Mouse (Mus musculus) lung, embryonic 15.5 days (tissue): ENCODE results near the gene Wdr93. TPM values are rescaled to one million over a fixed set of nuclear protein-coding genes. Genes with fewer than 3 reads are reported as not detected.

Experiments
- ATAC-seq: fragments of 200-750 bp; cut with Nextera tagmentation; 2 replicates; pipeline ENCODE4 v1.8.0; 2017; ENCODE audit warnings: moderate number of reproducible peaks, borderline replicate concordance; ENCODE audit not compliant: low FRiP score, low TSS enrichment; ENCODE audit errors: extremely low read depth
- H3K27ac ChIP-seq: fragments of 300-500 bp; sonication (generic); 2 replicates; pipeline ENCODE4 v1.5.1; 2015; ENCODE audit warnings: moderate library complexity, mild to moderate bottlenecking, inconsistent platforms
- H3K27me3 ChIP-seq: fragments of 300-500 bp; sonication (generic); 2 replicates; pipeline ENCODE4 v1.6.1; 2015; ENCODE audit warnings: inconsistent platforms
- H3K36me3 ChIP-seq: fragments of 300-500 bp; sonication (generic); 2 replicates; pipeline ENCODE4 v1.6.1; 2015; ENCODE audit warnings: inconsistent platforms
- H3K4me1 ChIP-seq: fragments of 300-500 bp; sonication (generic); 2 replicates; pipeline ENCODE4 v1.6.1; 2015; ENCODE audit warnings: inconsistent platforms
- H3K4me2 ChIP-seq: fragments of 300-500 bp; sonication (generic); 2 replicates; pipeline ENCODE4 v1.6.1; 2015; ENCODE audit warnings: inconsistent platforms, mild to moderate bottlenecking, moderate library complexity
- H3K4me3 ChIP-seq: fragments of 300-500 bp; sonication (generic); 2 replicates; pipeline ENCODE4 v1.5.1; 2015; ENCODE audit warnings: mild to moderate bottlenecking, inconsistent platforms
- H3K9ac ChIP-seq: fragments of 300-500 bp; sonication (generic); 2 replicates; pipeline ENCODE4 v1.6.1; 2015; ENCODE audit warnings: inconsistent platforms
- H3K9me3 ChIP-seq: fragments of 300-500 bp; sonication (generic); 2 replicates; pipeline ENCODE4 v1.6.1; 2016; ENCODE audit warnings: inconsistent platforms
- WGBS: fragments of 180-500 bp; shearing (Covaris S2); methylation state at CpG from one replicate; pipeline ENCODE4 v1.1.7; 2015; 5-methylcytosine and 5-hydroxymethylcytosine counted together
- polyA plus RNA-seq: library from polyadenylated mRNA; unstranded; fragments of >200 nt; fragmentation: Nextera tagmentation; extraction: Ambion mirVana; gene quantifications from 2 replicates; pipeline ENCODE4 v1.2.1, GENCODE M21; 2015

Wdr93 gene
- polyA plus RNA-seq, 1 experiment from 2014 or later, result 0.86 TPM

DNA sequence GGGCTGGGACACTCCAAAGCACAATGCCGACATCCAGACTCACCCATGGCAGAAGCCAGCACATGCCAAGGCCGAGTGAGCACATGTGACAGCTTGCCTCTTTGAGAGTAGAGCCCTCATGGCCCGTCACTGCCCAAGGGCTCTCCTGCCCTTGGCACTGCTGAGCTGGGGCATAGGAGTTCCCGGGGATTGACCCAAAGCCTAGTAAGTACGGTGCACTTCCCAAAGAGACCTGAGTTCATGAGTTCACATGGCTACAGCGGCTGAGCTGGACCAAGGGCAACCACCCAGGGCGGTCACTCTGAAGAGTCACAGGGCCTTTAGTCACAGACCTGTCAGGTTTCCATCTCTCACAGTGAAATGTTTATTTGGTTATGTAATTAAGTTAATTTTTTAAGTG lies 65.6 kb downstream of the Wdr93 start:
- no peak overlapping the region for H3K4me3 ChIP-seq
- no peak overlapping the region for H3K27ac ChIP-seq
- H3K4me2 ChIP-seq, result no peak overlapping the region
- no peak overlapping the region for H3K9ac ChIP-seq
- 71% methylated on average over 7 of the region's 7 CpGs for WGBS
- peaks cover 15% of the 10 kb centered on the region for H3K4me1 ChIP-seq
- no peaks in the 10 kb centered on the region for H3K36me3 ChIP-seq
- no peak for ATAC-seq
- H3K27me3 ChIP-seq, result peaks cover 34% of the 10 kb centered on the region
- H3K9me3 ChIP-seq, result no peaks in the 10 kb centered on the region

DNA sequence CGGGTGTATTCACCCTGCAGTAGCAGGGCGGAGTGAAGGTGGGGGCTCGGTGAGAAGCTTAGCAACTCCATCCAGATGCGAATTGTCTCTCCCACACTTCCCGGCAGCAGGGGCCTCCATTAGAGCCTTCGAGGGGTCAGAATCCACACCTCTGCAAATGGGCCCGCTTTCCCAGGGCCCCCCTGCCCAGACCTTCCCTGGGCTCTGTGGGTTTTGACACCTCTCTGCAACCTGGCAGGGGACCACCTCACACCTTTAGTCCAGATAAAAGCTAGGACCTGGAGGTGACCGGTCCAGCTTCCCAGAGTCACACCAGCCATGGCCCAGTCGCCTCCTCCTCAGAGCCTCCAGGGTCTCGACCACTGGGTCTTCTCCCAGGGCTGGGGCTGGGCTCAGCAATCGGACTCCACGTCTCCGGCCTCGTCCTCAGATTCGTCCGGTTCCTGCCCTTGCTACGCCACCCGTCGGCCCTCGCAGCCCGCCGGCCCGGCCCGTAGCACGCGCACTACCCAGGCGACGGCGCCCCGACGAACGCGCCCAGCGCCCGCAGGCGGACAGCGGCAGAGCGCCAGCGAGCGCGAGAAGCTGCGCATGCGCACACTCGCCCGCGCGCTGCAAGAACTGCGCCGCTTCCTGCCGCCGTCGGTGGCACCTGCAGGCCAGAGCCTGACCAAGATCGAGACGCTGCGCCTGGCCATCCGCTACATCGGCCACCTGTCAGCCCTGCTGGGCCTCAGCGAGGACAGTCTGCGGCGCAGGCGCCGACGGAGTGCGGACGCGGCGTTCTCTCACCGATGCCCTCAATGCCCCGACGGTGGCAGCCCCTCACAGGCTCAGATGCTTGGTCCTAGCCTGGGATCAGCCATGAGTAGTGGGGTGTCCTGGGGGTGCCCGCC lies 67.9 kb downstream of the Wdr93 start, which contains the start of gene Mesp2:
Gene Mesp2 (plus strand): TSS at position 117 of the 896 bp plus-strand sequence.
- Histone ChIP-seq H3K4me1 (peaks cover 9% of the 10 kb centered on the region), H3K27ac (no peak within 1 kb of the TSS), H3K27me3 (peaks cover 34% of the 10 kb centered on the region), H3K36me3 (no peaks in the 10 kb centered on the region), H3K4me2 (peak within 1 kb of the TSS; percentile 64), H3K9ac (peak within 1 kb of the TSS; percentile 21; the same call in 1 of the 2 replicates), H3K9me3 (no peaks in the 10 kb centered on the region), H3K4me3 (peak within 1 kb of the TSS; percentile 27)
- ATAC-seq, result peak; percentile 55; the same call in 1 of the 2 replicates
- 8% methylated on average over 71 of the region's 71 CpGs for WGBS

DNA sequence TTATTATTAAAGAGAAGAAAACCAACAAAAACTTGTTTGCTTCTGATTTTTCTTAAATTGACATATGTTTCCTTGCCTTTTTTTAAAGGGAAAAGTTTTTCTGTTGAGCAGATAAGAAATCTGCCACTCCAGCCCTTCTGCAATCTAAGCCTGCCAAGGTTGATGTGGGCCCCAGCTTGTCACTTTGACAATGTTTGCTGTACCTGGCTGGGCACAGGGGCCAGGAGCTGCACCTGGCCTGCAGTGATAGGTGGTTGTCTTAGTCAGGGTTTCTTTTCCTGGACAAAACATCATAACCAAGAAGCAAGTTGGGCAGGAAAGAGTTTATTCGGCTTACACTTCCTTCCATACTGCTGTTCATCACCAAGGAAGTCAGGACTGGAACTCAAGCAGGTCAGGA lies 70.4 kb downstream of the Wdr93 start:
- Histone ChIP-seq H3K4me1 (peaks cover 9% of the 10 kb centered on the region), H3K27ac (no peak overlapping the region), H3K27me3 (peaks cover 34% of the 10 kb centered on the region)

DNA sequence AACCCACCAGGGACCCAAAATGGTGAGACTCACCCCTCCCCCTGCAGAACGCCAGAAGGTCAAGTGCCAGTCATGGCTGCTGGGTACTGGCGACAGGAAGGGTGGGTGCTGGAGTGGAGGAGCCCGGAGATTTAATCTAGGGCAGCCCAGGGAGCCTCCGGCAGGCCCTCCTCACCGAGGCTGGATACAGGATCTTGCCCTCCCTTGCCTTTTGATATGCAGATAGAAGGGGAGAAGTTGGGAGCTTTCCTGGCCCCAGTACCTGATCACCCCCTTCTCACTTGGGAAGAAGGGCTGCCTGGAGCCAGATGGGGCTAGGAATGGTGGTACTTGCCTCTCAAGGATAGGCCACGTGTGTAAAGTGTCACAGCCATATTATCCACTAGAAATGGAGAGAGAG lies 75.4 kb downstream of the Wdr93 start:
- no peaks in the 10 kb centered on the region for H3K36me3 ChIP-seq
- no peak for ATAC-seq
- WGBS, result 11% methylated on average over 6 of the region's 6 CpGs

More for the DNA sequence above, 70.4 kb downstream of the Wdr93 start:
- Histone ChIP-seq H3K4me3 (no peak overlapping the region), H3K9ac (no peak overlapping the region), H3K4me2 (no peak overlapping the region), H3K9me3 (no peaks in the 10 kb centered on the region), H3K36me3 (no peaks in the 10 kb centered on the region)
- ATAC-seq, result no peak
- WGBS, result 56% methylated on average over 1 of the region's 1 CpGs

DNA sequence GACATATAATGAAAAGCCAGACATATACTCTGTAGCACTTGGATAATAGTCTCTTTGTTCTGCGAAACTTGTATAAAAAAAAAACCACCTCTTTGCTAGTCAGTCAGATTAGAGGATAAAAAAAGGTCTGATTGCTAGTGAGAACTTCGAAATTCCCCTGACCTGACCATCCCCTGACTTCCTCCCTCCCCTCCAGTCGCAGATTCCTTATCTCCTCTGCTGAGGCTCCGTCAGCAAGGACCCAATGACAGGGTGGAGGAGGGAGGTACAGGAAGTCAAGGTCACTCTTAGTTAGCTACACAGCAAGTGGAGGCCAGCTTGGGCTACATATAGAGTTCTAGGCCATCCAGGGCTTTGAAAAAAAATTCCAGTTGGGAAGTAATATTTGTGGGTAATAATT lies 76.6 kb downstream of the Wdr93 start:
- Histone ChIP-seq H3K9me3 (no peaks in the 10 kb centered on the region), H3K4me1 (0 out of 2 replicates have a peak, but pooled peaks cover 8% of the 10 kb centered on the region), H3K27me3 (no peaks in the 10 kb centered on the region; the same call in 1 of the 2 replicates), H3K9ac (no peak overlapping the region), H3K27ac (no peak overlapping the region), H3K4me2 (no peak overlapping the region), H3K4me3 (no peak overlapping the region), H3K36me3 (no peaks in the 10 kb centered on the region)
- no peak for ATAC-seq
- 15% methylated on average over 4 of the region's 4 CpGs for WGBS

More for the DNA sequence above, 75.4 kb downstream of the Wdr93 start:
- no peak overlapping the region for H3K27ac ChIP-seq
- H3K4me2 ChIP-seq, result no peak overlapping the region
- no peaks in the 10 kb centered on the region for H3K9me3 ChIP-seq
- no peak overlapping the region for H3K9ac ChIP-seq
- no peak overlapping the region for H3K4me3 ChIP-seq
- H3K4me1 ChIP-seq, result 0 out of 2 replicates have a peak, but pooled peaks cover 8% of the 10 kb centered on the region
- no peaks in the 10 kb centered on the region; the same call in 1 of the 2 replicates for H3K27me3 ChIP-seq

DNA sequence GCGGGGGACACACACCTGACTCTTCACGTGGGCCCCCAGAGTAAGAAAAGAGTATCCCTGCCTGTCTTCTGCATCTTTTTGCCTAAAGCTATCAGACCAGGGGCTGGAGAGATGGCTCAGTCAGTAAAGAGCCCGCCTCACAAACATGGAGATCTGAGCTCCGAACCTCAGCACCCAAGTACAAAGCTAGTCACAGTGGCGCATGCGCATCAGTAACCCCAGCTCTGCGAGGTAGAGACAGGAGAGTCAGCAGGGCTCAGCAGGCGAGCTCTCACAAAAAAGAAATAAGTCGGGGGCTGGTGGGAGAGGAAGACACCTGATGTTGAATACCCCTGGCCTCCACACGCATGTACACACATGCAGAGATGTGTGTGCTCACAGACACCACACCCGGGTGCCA lies 77.0 kb downstream of the Wdr93 start:
- Histone ChIP-seq H3K27me3 (no peaks in the 10 kb centered on the region; the same call in 1 of the 2 replicates), H3K4me1 (0 out of 2 replicates have a peak, but pooled peaks cover 8% of the 10 kb centered on the region), H3K27ac (no peak overlapping the region), H3K4me2 (no peak overlapping the region), H3K9ac (no peak overlapping the region), H3K9me3 (no peaks in the 10 kb centered on the region), H3K36me3 (no peaks in the 10 kb centered on the region), H3K4me3 (no peak overlapping the region)
- no peak for ATAC-seq
- 49% methylated on average over 11 of the region's 11 CpGs for WGBS

DNA sequence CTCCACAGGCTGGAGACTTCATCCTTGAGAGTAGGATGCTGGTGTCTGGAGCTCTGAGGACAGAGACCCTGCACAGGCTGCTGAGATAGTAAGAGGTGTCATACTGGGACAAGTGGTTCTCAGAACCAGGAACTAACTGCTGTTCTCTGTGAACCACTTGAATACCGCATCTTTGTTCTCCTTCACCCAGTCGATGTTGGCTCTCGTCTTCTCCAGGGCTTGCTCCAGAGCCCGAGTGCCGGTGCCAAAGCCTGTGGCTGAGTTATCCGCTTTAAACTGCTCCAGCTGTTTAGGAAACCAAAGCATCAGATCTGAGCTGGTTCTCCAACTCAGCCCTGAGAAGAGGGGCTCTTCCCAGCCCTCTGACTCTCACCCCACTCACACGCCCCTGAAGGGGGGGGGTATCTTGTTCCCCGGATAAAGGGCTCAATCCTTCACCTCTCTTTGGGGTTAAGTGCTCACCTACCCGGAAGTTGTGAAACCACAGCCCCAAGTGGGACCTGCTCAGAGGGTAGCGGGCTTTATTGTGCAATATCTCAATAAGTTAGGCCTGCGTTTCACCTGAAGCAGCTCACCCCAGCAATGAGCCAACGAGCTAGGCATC lies 79.2 kb downstream of the Wdr93 start:
- Histone ChIP-seq H3K27ac (no peak overlapping the region), H3K36me3 (no peaks in the 10 kb centered on the region), H3K9ac (no peak overlapping the region), H3K27me3 (no peaks in the 10 kb centered on the region; the same call in 1 of the 2 replicates), H3K9me3 (no peaks in the 10 kb centered on the region), H3K4me2 (no peak overlapping the region), H3K4me1 (0 out of 2 replicates have a peak, but pooled peaks cover 8% of the 10 kb centered on the region), H3K4me3 (no peak overlapping the region)
- WGBS, result 61% methylated on average over 12 of the region's 12 CpGs
- ATAC-seq, result no peak

DNA sequence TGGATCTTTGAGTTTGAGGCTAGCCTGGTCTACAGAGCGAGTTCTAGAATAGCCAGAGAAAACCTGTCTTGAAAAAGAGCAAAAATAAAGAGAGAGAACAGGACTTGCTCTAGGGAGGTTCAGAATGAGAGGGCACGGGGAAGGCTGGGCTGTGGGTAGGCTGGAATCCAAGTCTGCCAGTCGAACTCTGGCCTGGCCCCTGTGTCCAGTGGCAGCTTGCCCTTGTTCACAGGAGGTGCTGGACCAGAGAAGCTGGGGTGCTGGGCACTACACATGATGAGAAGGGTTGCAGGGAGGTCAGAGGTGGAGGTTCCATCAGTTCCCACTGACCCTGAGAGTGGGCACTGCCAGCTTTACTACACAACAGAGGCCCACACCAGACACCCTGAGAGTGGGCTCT lies 85.4 kb downstream of the Wdr93 start:
- Histone ChIP-seq H3K9ac (no peak overlapping the region), H3K4me2 (no peak overlapping the region), H3K4me1 (peaks cover 9% of the 10 kb centered on the region; the same call in 1 of the 2 replicates), H3K9me3 (no peaks in the 10 kb centered on the region), H3K36me3 (no peaks in the 10 kb centered on the region), H3K27ac (no peak overlapping the region), H3K4me3 (no peak overlapping the region), H3K27me3 (no peaks in the 10 kb centered on the region)
- WGBS, result 68% methylated on average over 3 of the region's 3 CpGs
- no peak for ATAC-seq

DNA sequence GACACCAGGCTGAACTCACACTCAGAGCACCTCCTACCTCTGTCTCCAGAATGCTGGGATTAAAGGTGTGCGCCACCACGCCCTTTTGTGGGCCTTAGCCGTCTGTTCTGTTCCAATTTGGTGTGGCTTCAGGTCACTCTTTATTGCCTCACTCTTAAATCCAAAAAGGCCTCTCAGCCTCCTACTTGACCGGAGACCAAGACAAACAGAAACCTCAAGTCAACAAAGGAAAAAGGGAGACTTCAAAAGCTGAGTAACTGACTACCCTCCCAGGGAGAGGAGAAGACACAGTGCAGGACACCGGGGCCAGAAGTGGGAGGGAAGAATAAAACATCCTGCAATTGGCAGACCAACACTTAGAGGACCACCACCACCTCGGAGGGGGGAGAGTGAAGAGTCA lies 88.2 kb downstream of the Wdr93 start:
- WGBS, result 41% methylated on average over 6 of the region's 6 CpGs

DNA sequence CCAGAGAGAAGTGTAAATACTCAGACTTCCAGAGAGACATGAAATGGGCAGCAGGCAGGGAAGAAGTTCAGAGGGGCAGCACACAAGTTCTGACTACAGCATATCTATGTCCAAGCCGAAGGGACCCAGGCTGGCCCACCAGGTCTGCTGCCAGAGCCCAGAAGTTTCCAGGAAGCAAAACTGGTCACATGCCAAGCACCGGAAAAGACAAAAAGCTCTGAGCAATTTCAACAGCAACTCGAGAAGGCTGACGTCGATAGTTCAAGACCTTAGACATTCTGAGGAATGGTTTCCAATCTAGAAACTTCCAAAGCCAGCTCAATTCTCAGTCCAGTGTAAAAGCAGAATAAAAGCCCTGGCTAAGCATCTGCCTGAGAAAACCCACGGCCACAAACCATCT lies 88.6 kb downstream of the Wdr93 start:
- H3K27ac ChIP-seq, result peak overlapping the region; percentile 20
- no peak overlapping the region for H3K4me3 ChIP-seq
- H3K9ac ChIP-seq, result no peak overlapping the region
- WGBS, result 32% methylated on average over 6 of the region's 6 CpGs
- peaks cover 9% of the 10 kb centered on the region; the same call in 1 of the 2 replicates for H3K4me1 ChIP-seq
- no peak for ATAC-seq
- H3K9me3 ChIP-seq, result no peaks in the 10 kb centered on the region
- H3K36me3 ChIP-seq, result no peaks in the 10 kb centered on the region
- H3K4me2 ChIP-seq, result no peak overlapping the region
- no peaks in the 10 kb centered on the region for H3K27me3 ChIP-seq

More for the DNA sequence above, 88.2 kb downstream of the Wdr93 start:
- ATAC-seq, result no peak
- Histone ChIP-seq H3K9ac (no peak overlapping the region), H3K36me3 (no peaks in the 10 kb centered on the region), H3K9me3 (no peaks in the 10 kb centered on the region), H3K4me2 (no peak overlapping the region), H3K27ac (peak overlapping the region; percentile 20), H3K4me1 (peaks cover 9% of the 10 kb centered on the region; the same call in 1 of the 2 replicates), H3K27me3 (no peaks in the 10 kb centered on the region), H3K4me3 (no peak overlapping the region)

DNA sequence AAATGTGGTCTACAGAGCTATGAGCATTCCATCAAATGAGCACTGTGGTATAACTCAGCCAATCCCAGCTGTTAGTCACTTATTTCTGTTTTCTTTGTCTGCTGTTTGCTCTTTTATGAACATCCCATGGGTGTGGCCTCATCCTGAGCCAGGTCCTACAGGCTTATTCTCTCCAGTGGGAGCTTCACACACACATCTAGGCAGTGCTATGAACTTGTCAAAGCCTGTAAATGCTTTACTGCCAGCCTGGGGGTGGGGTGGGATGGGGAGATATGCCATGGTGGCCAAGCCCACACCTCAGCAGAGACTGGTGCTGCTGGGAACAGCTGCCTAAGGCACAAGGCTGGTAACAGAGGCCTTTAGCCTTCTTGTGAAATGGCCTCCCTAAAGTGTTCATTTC lies 90.0 kb downstream of the Wdr93 start:
- Histone ChIP-seq H3K36me3 (no peaks in the 10 kb centered on the region), H3K4me1 (peaks cover 9% of the 10 kb centered on the region; the same call in 1 of the 2 replicates), H3K27me3 (no peaks in the 10 kb centered on the region), H3K4me3 (no peak overlapping the region), H3K27ac (no peak overlapping the region), H3K9ac (no peak overlapping the region), H3K4me2 (no peak overlapping the region), H3K9me3 (no peaks in the 10 kb centered on the region)
- ATAC-seq, result no peak

DNA sequence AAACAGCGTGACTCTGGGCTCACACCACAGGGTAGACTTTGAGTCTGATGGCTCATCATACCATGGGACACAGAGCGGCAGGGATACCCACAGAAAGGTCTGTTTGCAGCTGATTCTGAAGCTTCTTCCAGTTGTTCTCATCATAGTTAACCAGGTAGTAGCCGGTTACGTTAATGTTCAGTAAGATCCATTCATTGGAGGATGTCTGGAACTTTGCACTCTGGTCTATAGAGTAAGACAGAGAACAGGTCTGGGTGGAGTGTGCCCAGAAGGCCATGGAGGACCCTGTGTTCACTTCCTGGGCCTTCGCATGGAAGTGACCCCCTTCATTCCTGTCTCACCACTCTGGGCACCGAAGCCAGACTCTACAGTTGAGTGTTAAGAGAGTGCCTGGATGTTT lies 92.2 kb downstream of the Wdr93 start:
- no peaks in the 10 kb centered on the region for H3K9me3 ChIP-seq
- no peaks in the 10 kb centered on the region for H3K27me3 ChIP-seq
- ATAC-seq, result no peak
- H3K27ac ChIP-seq, result no peak overlapping the region
- WGBS, result 87% methylated on average over 6 of the region's 6 CpGs
- peaks cover 9% of the 10 kb centered on the region; the same call in 1 of the 2 replicates for H3K4me1 ChIP-seq
- no peak overlapping the region for H3K4me2 ChIP-seq
- H3K9ac ChIP-seq, result no peak overlapping the region
- no peak overlapping the region for H3K4me3 ChIP-seq
- H3K36me3 ChIP-seq, result no peaks in the 10 kb centered on the region
